Mouse (Mus musculus): Measurements from ENCODE around the gene Usp13. TPM values are rescaled to one million over a fixed set of nuclear protein-coding genes. Genes with fewer than 3 reads are reported as not detected.

The Usp13 gene
- total RNA-seq (2021), result 2.7 and 4.3 TPM in 2 replicates
- long read RNA-seq, experiment 1, full-length matches to known transcripts, result 2 of 4 reads
- long read RNA-seq, experiment 1, partial matches to known transcripts, result 1 of 4 reads
- long read RNA-seq, experiment 1, other reads (novel, unspliced or antisense), result 1 of 4 reads
- long read RNA-seq, experiment 2, partial matches to known transcripts, result 1 of 5 reads
- long read RNA-seq, experiment 2, other reads (novel, unspliced or antisense), result 4 of 5 reads

DNA sequence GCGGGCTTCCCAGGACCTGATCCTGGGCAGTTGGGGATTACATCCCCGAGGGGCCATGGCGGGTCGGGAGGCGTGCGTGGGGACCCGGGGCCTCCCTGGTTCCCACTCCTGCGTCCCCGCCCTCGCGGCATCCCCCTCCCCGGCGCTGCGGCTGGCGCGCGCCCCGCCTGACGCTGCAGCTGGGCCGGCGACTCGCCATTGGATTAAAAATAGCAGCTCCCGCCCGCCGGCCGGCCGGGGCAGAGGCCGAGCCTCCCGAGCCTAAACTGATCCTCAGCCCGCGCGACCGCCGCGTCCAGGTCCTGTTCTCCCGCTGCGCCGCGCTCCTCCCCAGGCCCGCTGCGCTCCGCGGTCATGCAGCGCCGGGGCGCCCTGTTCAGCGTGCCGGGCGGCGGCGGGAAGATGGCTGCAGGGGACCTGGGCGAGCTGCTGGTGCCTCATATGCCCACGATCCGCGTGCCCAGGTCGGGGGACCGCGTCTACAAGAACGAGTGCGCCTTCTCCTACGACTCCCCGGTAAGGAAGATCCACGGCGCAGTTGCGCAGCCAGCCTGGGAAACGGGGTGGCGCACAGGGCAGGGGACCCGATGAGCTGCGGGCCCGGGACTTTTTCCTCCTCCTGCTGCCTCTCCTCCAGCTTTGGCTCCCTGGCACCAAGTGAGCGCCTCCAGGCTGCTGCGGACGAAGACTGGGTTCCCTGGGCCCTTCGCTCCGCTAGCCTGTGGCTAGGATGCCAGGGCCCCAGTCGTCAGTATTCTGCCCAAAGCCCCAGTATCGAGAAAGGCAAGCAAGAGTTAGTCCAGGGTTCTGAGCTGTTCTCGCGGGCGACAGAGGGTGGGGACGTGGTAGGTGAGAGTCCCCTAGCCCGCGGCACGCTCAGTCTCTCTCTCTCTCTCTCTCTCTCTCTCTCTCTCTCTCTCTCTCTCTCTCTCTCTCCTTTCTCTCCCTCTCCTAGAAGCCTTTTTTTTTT, at the start of gene Usp13:
Gene Usp13 (plus strand): TSS at position 190 of the 970 bp plus-strand sequence.
- peak; percentile 85 for DNase-seq

- no peak for DNase-seq
Measured at GRCm38 (mm10) chr3:32770781-32771180, 46.6 kb upstream of the Usp13 start.

DNA sequence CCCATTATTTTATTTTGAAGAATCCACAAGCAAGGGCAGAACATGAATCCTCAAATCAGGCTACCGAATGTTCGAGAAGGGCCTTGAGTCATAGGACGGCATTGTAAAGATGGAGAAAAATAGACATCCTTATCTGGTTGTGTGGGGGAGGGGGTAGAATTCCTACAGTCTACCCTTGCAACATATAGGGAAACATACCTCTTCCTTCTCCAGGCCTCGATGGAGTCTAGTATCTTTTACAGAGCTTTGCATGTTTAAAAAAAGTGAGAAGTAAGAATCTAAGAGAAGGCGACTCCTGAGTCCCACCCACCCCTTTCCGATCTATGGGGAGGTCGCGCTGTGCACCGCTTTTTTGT, 367 bp upstream of the Usp13 start:
- DNase-seq, result no peak

DNA sequence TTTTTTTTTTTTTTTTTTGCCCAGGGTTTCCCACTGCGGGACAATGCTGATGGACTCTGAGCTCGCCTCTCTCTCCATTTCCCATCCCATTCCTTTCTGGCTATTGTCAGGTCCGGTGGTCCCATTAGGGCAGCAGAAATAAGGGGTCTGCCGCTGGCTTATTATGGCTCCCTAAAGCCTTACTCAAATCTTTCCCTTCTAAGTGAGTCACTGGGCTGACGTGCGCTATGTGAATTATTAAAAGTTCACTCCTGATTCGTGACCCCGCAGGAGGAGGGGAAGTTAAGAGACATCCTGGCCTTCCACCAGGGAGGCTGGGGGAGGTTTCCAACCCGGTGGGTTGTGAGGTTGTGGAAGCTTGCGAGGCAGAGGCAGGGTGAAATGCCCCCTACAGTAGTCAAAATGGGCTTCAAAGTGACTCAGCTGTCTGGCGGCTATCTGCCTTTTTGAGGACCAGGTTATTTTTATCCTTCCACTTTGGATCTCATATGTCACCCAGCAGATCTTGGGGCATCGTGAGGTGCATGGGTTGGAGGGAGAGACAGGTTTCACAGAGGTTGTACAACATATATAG, 1.1 kb downstream of the Usp13 start:
- DNase-seq, result peak; percentile 35

- no peak for DNase-seq
Measured at GRCm38 (mm10) chr3:32822620-32823019, 5.3 kb downstream of the Usp13 start.

DNA sequence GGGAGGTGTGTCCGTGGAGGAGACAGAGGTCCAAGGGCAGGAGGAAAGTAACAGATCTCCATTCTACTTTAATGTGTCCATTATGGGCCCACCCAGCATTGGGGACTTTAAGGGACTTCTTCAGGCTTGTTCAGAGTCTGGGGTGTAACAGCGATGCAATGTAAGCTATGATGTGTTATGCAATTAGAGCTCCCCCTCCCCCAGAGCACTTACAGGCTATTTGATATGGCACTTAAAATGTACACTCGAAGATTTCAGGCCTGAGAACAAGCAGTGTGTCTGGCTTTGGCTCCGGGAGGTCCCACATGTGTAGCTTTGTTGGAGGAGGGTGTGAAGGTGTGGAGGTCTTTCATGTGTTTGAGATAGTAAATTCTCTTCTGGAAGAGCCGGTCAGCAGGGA, 7.6 kb downstream of the Usp13 start:
- no peak for DNase-seq

- DNase-seq, result no peak
Measured at GRCm38 (mm10) chr3:32825964-32826479, 8.7 kb downstream of the Usp13 start.

DNA sequence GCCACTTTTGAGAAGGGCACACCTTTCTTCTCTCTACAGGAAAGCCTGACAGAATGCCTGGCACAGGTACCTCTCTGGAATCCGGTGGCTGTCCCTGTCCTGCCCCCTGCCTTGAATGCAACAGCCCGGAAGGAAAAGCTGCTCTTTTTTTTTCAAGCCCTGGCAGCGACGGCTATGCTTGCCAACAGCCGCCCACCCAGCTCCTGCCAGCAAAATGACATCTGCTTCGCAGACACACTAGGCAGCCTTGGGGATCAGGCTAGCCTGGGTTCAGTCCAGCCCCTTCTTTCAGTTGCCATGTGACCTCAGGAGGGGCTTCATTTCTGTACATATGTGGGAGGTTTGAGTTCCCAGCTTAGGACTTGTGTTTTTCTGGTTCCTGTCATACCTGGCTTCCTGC, 9.4 kb downstream of the Usp13 start:
- no peak for DNase-seq

- DNase-seq, result no peak
Measured at GRCm38 (mm10) chr3:32833871-32834270, 16.5 kb downstream of the Usp13 start.

DNA sequence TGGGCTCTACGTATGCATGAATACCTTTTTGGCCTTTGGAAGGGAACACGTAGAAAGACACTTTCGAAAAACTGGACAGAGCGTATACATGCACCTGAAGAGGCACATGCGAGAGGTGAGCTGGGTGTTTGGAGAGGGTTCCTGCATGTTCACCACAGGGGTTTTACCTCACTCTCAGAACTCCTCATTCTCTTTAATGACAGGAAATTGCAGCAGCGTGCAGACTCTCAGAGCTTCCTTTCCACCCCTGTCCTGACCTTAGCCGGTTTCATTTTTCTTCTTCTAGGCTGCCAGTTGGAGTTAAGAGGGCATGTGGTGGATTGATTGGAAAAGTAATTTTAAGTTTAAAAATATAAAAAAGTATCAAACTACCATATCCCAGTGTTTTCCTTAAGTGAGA, 20.5 kb downstream of the Usp13 start:
- DNase-seq, result no peak

DNA sequence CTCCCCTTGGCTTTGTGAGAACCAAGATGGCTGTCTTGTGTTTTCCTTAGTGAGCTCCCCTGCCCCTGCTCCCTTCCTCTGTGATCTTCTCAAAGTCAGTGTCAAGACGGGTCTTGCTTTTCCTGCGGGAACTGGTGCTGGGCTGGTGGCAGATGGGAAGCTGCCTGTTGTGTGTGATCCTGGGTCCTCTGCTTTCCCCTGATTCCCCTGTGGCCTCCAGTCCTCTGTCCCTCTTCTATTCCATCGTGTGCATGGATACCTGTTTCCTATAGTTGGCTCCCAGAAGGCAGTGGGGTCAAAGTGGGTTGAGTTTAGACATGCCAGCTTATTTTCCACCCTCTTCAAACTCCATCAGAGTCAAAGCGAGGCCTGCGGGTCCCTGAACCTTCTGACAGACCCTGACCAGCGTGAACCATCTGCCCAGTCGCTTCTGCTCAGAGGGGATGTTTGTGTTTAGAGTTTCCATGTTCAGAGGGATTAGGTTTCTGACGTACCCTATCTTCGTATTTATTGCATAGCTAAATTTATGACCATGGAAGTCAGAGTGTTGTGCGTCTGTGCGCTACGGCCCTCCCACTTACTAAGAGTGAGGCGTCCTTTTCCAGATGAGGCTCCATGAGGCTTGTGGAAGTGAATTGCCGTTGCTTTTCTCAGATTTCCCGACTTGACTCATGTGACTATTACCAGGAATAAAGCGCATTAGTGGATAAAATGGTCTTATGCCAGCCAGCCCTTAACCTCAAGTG, 39.2 kb downstream of the Usp13 start:
- DNase-seq, result no peak

- DNase-seq, result no peak
Measured at GRCm38 (mm10) chr3:32871081-32871480, 53.7 kb downstream of the Usp13 start.

DNA sequence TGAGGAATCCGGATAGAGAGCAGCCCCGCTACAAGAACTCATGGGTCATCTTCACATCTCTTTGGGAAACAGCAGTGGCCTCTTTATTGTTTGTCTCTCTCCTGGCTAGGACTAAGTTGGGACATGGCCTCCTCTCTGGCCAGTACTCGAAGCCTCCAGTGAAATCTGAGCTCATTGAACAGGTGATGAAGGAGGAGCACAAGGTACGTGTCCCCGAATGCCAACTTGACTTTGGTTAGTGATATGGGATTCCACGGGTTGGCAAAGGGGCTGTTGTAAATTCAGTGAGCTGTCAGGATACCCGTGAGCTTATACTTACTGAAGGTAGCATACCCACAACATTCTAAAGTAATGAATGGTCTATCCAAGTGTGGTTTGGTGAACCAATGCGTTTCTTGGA, 69.0 kb downstream of the Usp13 start:
- DNase-seq, result no peak

DNA sequence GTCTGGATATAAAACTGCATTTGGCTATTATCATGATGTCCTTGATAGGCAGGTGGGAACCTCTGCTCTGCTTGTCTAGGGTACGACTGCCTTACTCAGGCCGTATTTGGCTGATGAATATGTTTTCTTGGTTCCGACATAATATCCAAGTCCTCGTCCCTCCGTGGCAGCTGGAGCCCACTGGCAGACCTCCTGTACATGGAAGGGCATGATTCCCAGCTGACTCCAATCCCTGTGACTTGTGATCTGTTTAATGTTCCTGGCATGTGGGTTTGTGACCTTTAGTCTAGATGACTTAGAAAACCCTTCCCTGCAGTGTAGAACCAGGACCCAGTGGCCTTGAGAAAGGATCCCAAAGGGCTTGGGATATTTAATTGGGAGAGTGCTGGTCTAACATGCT, 71.5 kb downstream of the Usp13 start:
- no peak for DNase-seq

- no peak for DNase-seq
Measured at GRCm38 (mm10) chr3:32890174-32890573, 72.8 kb downstream of the Usp13 start.

DNA sequence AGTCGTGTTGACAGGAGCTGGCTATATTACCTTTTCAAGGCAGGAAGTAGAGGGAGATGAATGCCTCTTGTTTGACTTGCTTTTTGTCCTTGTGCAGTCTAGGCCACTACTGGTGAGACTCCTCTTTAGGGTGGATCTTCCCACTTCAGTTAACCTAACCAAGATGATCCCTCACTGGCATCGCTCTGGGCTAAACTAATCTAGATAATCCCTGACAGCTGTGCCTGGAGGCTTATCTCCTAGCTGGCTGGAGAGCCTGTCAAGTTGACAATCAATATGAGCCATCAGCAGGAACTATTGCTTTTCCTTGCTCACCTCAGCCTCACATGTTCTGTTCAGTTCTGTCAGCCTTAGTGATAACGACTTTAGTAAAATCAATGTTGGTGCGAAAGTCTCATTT, 86.1 kb downstream of the Usp13 start:
- no peak for DNase-seq

DNA sequence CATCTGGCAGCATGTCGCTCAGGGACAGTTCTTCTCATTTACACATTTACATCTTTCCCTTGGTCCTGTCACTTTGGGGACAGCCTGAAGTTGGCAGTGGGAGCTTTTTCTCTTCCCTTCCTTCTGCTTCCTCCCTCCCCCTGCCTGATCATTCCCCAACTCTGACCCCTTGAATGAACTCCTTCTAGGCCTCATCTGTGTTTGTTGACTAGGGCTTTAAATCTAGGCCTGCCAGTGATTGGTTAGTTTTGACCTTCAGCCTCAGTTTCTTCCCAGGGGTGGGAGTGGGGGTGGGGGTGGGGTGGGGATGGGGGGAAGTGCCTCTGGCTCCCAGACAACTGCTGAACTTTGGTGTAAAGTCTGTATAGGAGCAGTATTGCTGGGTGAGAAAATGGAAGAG, 87.3 kb downstream of the Usp13 start:
- DNase-seq, result no peak

- DNase-seq, result peak; percentile 49
Measured at GRCm38 (mm10) chr3:32905850-32906779, 88.8 kb downstream of the Usp13 start.

GRCm38 (mm10) chr3:32908400-32908799, 91.1 kb downstream of the Usp13 start:
- DNase-seq, result no peak

DNA sequence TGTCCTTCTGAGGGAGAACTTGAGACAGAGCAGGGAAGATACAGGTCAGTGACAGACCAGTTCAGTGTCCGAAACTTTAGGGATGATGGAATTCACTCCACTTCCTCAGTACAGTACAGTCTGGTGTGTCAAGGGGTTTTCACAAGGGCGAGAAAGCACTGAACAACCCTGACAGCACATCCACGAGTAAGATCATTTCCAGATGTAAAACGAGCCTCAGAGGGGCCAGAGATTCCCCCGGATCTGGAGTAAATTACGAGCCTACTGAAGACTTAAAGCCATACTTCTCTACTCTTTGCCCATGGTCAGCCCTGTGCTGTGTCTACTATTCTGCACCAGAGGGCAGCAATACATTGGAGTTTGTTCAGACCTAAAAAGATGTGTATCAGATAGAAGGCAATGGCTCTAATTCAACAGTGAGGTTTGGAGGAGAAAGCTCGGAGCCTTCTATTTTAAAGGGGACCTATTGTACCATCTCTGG, 92.8 kb downstream of the Usp13 start:
- no peak for DNase-seq

GRCm38 (mm10) chr3:32924168-32924567, 106.8 kb downstream of the Usp13 start:
- DNase-seq, result no peak

Measured in adrenal gland, postnatal 14 days (tissue).